20 mouse cellular contexts compared by ENCODE assay signal in genomic region chr2:29368730-29369129, GRCm38 (mm10). TPM values are rescaled to one million over a fixed set of nuclear protein-coding genes. Genes with fewer than 3 reads are reported as not detected.
DNase-seq lines count a peak whose midpoint lies in the region; ATAC-seq and TF ChIP-seq lines count a peak whose summit lies in the region.
"Had no signal": no experiment of that assay in that cellular context is flagged by ENCODE, and none has a peak within 500 bp of the region (broad histone marks: within the 10 kb centered on the region; RNA-seq: fewer than 3 reads in every experiment).

No protein-coding gene starts in this region.

- ATAC-seq in hindbrain, embryonic 13.5 days (ENCODE audit: low FRiP score) = no peak
- no peak for ATAC-seq in hindbrain, embryonic 11.5 days (ENCODE audit: low FRiP score)
- ATAC-seq in forebrain, embryonic 14.5 days = no peak
- ATAC-seq: inflammation-experienced regulatory T-cells, adult 6 months had no signal

- H3K9me3 ChIP-seq in hindbrain, embryonic 13.5 days = no peaks in the 10 kb centered on the region
- no peaks in the 10 kb centered on the region for H3K9me3 ChIP-seq in hindbrain, embryonic 11.5 days (ENCODE audit: control insufficient read depth, low read length)
- no peaks in the 10 kb centered on the region for H3K9me3 ChIP-seq in forebrain, embryonic 14.5 days (replicated peaks; ENCODE audit: control insufficient read depth, low read length)
- H3K9me3 ChIP-seq: limb, embryonic 15.5 days; stomach, embryonic 15.5 days had no signal

- WGBS in hindbrain, embryonic 13.5 days = 55% methylated on average over 5 of the region's 5 CpGs
- 66% methylated on average over 5 of the region's 5 CpGs for WGBS in hindbrain, embryonic 11.5 days
- 35% methylated on average over 5 of the region's 5 CpGs for WGBS in forebrain, embryonic 14.5 days

- H3K4me1 ChIP-seq in hindbrain, embryonic 13.5 days (replicated peaks) = peaks cover 10% of the 10 kb centered on the region
- no peaks in the 10 kb centered on the region for H3K4me1 ChIP-seq in hindbrain, embryonic 11.5 days (replicated peaks; ENCODE audit: control insufficient read depth, insufficient read depth, low read length)
- no peaks in the 10 kb centered on the region for H3K4me1 ChIP-seq in forebrain, embryonic 14.5 days (ENCODE audit: control insufficient read depth, insufficient read depth, low read length)
- H3K4me1 ChIP-seq: limb, embryonic 15.5 days; stomach, embryonic 15.5 days had no signal

- no peaks in the 10 kb centered on the region for H3K27me3 ChIP-seq in hindbrain, embryonic 13.5 days
- no peaks in the 10 kb centered on the region for H3K27me3 ChIP-seq in hindbrain, embryonic 11.5 days (ENCODE audit: control insufficient read depth, insufficient read depth, low read length)
- H3K27me3 ChIP-seq in forebrain, embryonic 14.5 days (replicated peaks; ENCODE audit: control insufficient read depth, insufficient read depth, low read length) = no peaks in the 10 kb centered on the region
- H3K27me3 ChIP-seq: CH12.LX; limb, embryonic 15.5 days; megakaryocyte, embryonic 14.5 days; stomach, embryonic 15.5 days had no signal

- no peak overlapping the region for H3K4me3 ChIP-seq in hindbrain, embryonic 13.5 days
- no peak overlapping the region for H3K4me3 ChIP-seq in hindbrain, embryonic 11.5 days (ENCODE audit: low read depth, low read length)
- H3K4me3 ChIP-seq in layer of hippocampus, adult 2 months = no peak overlapping the region
- no peak overlapping the region for H3K4me3 ChIP-seq in forebrain, embryonic 14.5 days (ENCODE audit: low read depth, low read length)
- H3K4me3 ChIP-seq: limb, embryonic 15.5 days; megakaryocyte, embryonic 14.5 days; stomach, embryonic 15.5 days had no signal

- H3K36me3 ChIP-seq in hindbrain, embryonic 13.5 days = peaks cover 6% of the 10 kb centered on the region; the same call in 1 of the 2 replicates
- H3K36me3 ChIP-seq in hindbrain, embryonic 11.5 days (ENCODE audit: control insufficient read depth, insufficient read depth, low read length) = no peaks in the 10 kb centered on the region
- no peaks in the 10 kb centered on the region for H3K36me3 ChIP-seq in forebrain, embryonic 14.5 days (ENCODE audit: control insufficient read depth, insufficient read depth, low read length)
- H3K36me3 ChIP-seq: stomach, embryonic 15.5 days had no signal

- H3K9ac ChIP-seq in hindbrain, embryonic 13.5 days = no peak overlapping the region
- no peak overlapping the region for H3K9ac ChIP-seq in hindbrain, embryonic 11.5 days (ENCODE audit: low read depth, low read length)
- H3K9ac ChIP-seq in forebrain, embryonic 14.5 days (ENCODE audit: low read length) = no peak overlapping the region
- H3K9ac ChIP-seq: limb, embryonic 15.5 days; stomach, embryonic 15.5 days had no signal

- H3K4me2 ChIP-seq in hindbrain, embryonic 13.5 days = no peak overlapping the region
- H3K4me2 ChIP-seq in hindbrain, embryonic 11.5 days (replicated peaks; ENCODE audit: low read depth, low read length) = no peak overlapping the region
- H3K4me2 ChIP-seq in forebrain, embryonic 14.5 days (ENCODE audit: low read length) = no peak overlapping the region
- H3K4me2 ChIP-seq: limb, embryonic 15.5 days; stomach, embryonic 15.5 days had no signal

- 0 out of 2 replicates have a peak overlapping the region, but pooled peaks have one; percentile 23 for H3K27ac ChIP-seq in hindbrain, embryonic 13.5 days
- H3K27ac ChIP-seq in hindbrain, embryonic 11.5 days (ENCODE audit: low read depth, low read length) = no peak overlapping the region
- H3K27ac ChIP-seq in layer of hippocampus, adult 2 months = peak overlapping the region; percentile 46; the same call in 1 of the 2 replicates
- H3K27ac ChIP-seq in forebrain, embryonic 14.5 days (ENCODE audit: low read depth, low read length) = no peak overlapping the region
- H3K27ac ChIP-seq: limb, embryonic 15.5 days; stomach, embryonic 15.5 days had no signal

- TF ChIP-seq CTCF in layer of hippocampus, adult 2 months (conservative IDR thresholded peaks at IDR 0.05) = no peak

- no peak for DNase-seq in hindbrain, embryonic 11.5 days (ENCODE audit: low spot score)
- DNase-seq in layer of hippocampus, adult 2 months (ENCODE audit: low spot score in 2 of 2) = no peak
- DNase-seq in layer of hippocampus, postnatal 10 days (ENCODE audit: low spot score in 2 of 2) = no peak
- peak; percentile 55 for DNase-seq in ZHBTc4 (ENCODE audit: low read depth, low spot score)
- peak; percentile 61 for DNase-seq in lung, postnatal 36 days
- no peak for DNase-seq in thymus, postnatal 25 days
- DNase-seq in forebrain, embryonic 14.5 days (ENCODE audit: low spot score) = no peak
- DNase-seq: adrenal gland, postnatal 14 days; cerebellum, adult 2 months; gastrocnemius, postnatal 14 days; heart, postnatal 10 days; kidney, postnatal 36 days; spleen, adult 18-20 months; thymus, adult 2 months had no signal

RNA-seq across cellular contexts. Expression of gene Med27, which starts 22.1 kb away (rescaled TPM):
- 74.3 and 85.3 TPM in 2 replicates for polyA plus RNA-seq in hindbrain, embryonic 13.5 days (2015; fragmentation: Nextera tagmentation; extraction: Ambion mirVana)
- polyA plus RNA-seq in hindbrain, embryonic 11.5 days (2014; fragmentation: Nextera tagmentation; extraction: Ambion mirVana) = 69.8 and 74.6 TPM in 2 replicates
- 10 to 100 TPM; 45.3 to 45.5 TPM for total RNA-seq in layer of hippocampus, adult 2 months (2021)
- total RNA-seq in layer of hippocampus, postnatal 10 days (2021) = 10 to 100 TPM; 39.5 to 41.5 TPM
- polyA plus RNA-seq in forebrain, embryonic 14.5 days (2014; fragmentation: Nextera tagmentation; extraction: Ambion mirVana) = 105 and 108 TPM in 2 replicates

Comparison
In these comparisons a context has a peak if more than half of its experiments do, and no peak if none do; other contexts are left out.
1. H3K27ac ChIP-seq: peak in hindbrain, embryonic 13.5 days (single experiment) and layer of hippocampus, adult 2 months (single experiment); none in hindbrain, embryonic 11.5 days (single experiment) and forebrain, embryonic 14.5 days (single experiment).
2. DNase-seq: peak in ZHBTc4 (single experiment) and lung, postnatal 36 days (single experiment); none in hindbrain, embryonic 11.5 days (single experiment), layer of hippocampus, adult 2 months (0 of 2), layer of hippocampus, postnatal 10 days (0 of 2), thymus, postnatal 25 days (single experiment) and forebrain, embryonic 14.5 days (single experiment).